10 mouse cellular contexts compared by ENCODE assay signal in the genomic region with DNA sequence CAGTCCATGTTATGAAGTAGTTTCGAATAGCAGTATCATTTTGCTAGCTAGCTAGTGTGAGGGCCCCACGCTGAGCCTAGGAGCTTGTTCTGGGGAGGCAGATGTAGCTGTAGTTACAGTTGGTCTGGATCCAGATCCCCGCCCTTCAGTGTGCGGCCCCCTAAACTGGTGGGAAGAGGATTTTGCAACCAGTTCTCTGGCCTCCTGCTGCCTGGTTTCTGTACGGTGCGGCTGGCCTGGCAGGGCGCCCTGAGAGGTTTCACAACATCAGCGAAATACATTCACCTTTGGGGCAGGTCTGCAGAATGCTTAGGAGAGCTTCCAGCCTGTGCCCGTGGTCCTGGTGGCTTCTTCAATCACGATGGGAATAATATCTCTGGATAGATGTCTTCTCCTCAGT. TPM values are rescaled to one million over a fixed set of nuclear protein-coding genes. Genes with fewer than 3 reads are reported as not detected.
DNase-seq lines count a peak whose midpoint lies in the region; ATAC-seq and TF ChIP-seq lines count a peak whose summit lies in the region.
"Had no signal": no experiment of that assay in that cellular context is flagged by ENCODE, and none has a peak within 500 bp of the region (broad histone marks: within the 10 kb centered on the region; RNA-seq: fewer than 3 reads in every experiment).

No protein-coding gene starts in this region.

- H3K4me1 ChIP-seq in heart, adult 2 months (ENCODE audit: control insufficient read depth, insufficient read depth, low read length): peaks cover 4% of the 10 kb centered on the region
- H3K4me1 ChIP-seq in heart, embryonic 10.5 days: peaks cover 28% of the 10 kb centered on the region
- peaks cover 19% of the 10 kb centered on the region for H3K4me1 ChIP-seq in kidney, embryonic 16.5 days (ENCODE audit: insufficient read depth, low read length)

- no peak for TF ChIP-seq EP300 in heart, adult 2 months (IDR thresholded peaks at IDR 0.05; ENCODE audit: insufficient read depth, low read depth, low read length)

- no peak overlapping the region for H3K27ac ChIP-seq in heart, adult 2 months
- H3K27ac ChIP-seq in heart, embryonic 10.5 days: no peak overlapping the region
- H3K27ac ChIP-seq in kidney, embryonic 16.5 days (ENCODE audit: low read length): peak overlapping the region; percentile 90; the same call in 1 of the 2 replicates

- WGBS in heart, adult 2 months: 71% methylated on average over 10 of the region's 10 CpGs
- 77% methylated on average over 10 of the region's 10 CpGs for WGBS in heart, embryonic 10.5 days
- WGBS in kidney, embryonic 16.5 days: 45% methylated on average over 10 of the region's 10 CpGs

- no peak overlapping the region for H3K9ac ChIP-seq in heart, adult 2 months (ENCODE audit: low read depth, low read length)
- peak overlapping the region; percentile 0 for H3K9ac ChIP-seq in kidney, embryonic 16.5 days (replicated peaks; ENCODE audit: low read length)

- peak overlapping the region; percentile 85 for H3K4me2 ChIP-seq in kidney, embryonic 16.5 days (replicated peaks; ENCODE audit: low read depth, low read length)

- no peaks in the 10 kb centered on the region; the same call in 1 of the 2 replicates for H3K79me2 ChIP-seq in heart, adult 2 months (replicated peaks; ENCODE audit: control insufficient read depth, insufficient read depth, low read length)

- no peaks in the 10 kb centered on the region for H3K36me3 ChIP-seq in heart, adult 2 months (ENCODE audit: control insufficient read depth, insufficient read depth, low read length)
- H3K36me3 ChIP-seq in heart, embryonic 10.5 days: no peaks in the 10 kb centered on the region; the same call in 1 of the 2 replicates
- 0 out of 2 replicates have a peak, but pooled peaks cover 4% of the 10 kb centered on the region for H3K36me3 ChIP-seq in kidney, embryonic 16.5 days (ENCODE audit: insufficient read depth, low read length)

- H3K4me3 ChIP-seq in heart, adult 2 months: no peak overlapping the region
- H3K4me3 ChIP-seq in heart, embryonic 10.5 days: no peak overlapping the region
- peak overlapping the region; percentile 75 for H3K4me3 ChIP-seq in kidney, embryonic 16.5 days (ENCODE audit: low read length)

- peak; percentile 38 to 45 for DNase-seq in heart, adult 2 months
- no peak for DNase-seq in heart, embryonic 10.5 days (ENCODE audit: low spot score)
- DNase-seq in adrenal gland, postnatal 25 days: peak; percentile 53
- peak; percentile 58 for DNase-seq in lung, postnatal 10 days
- DNase-seq in cerebellum, adult 8-10 months: no peak
- DNase-seq in gastrocnemius, postnatal 4 days (ENCODE audit: low spot score in 2 of 2): no peak
- no peak for DNase-seq in left cerebral cortex, postnatal 36 days (ENCODE audit: low spot score in 2 of 2)
- DNase-seq: spleen, adult 18-20 months had no signal

- no peak for TF ChIP-seq CTCF in heart, adult 2 months (IDR thresholded peaks at IDR 0.05)

- intact Hi-C loops in heart, adult 2 months (cut with DNase I): no loop called here
- intact Hi-C loops in left cerebral cortex, postnatal 36 days (cut with DNase I): no loop called here

- H3K9me3 ChIP-seq in heart, embryonic 10.5 days: no peaks in the 10 kb centered on the region
- H3K9me3 ChIP-seq in kidney, embryonic 16.5 days (ENCODE audit: low read length): no peaks in the 10 kb centered on the region

- no peaks in the 10 kb centered on the region for H3K27me3 ChIP-seq in heart, adult 2 months (ENCODE audit: control insufficient read depth, insufficient read depth, low read length)
- H3K27me3 ChIP-seq in heart, embryonic 10.5 days (ENCODE audit: insufficient read depth, poor library complexity, severe bottlenecking): peaks cover 29% of the 10 kb centered on the region
- H3K27me3 ChIP-seq in kidney, embryonic 16.5 days (ENCODE audit: insufficient read depth, low read length): no peaks in the 10 kb centered on the region

- TF ChIP-seq POLR2A in heart, adult 2 months (IDR thresholded peaks at IDR 0.05; ENCODE audit: insufficient read depth, low read depth, low read length): no peak

- no peak for ATAC-seq in kidney, embryonic 16.5 days (ENCODE audit: low FRiP score, low TSS enrichment)

RNA-seq across cellular contexts. Expression of a gene that starts 2.0 kb away (rescaled TPM):
- total RNA-seq in heart, adult 2 months (2021): 10 to 100 TPM; 79.7 to 96.7 TPM
- 120 and 149 TPM in 2 replicates for polyA plus RNA-seq in heart, adult 2 months (2012; rRNA removed)
- 28.0 and 28.3 TPM in 2 replicates for polyA plus RNA-seq in heart, embryonic 10.5 days (2016; fragmentation: Nextera tagmentation; extraction: Ambion mirVana)
- 124 and 138 TPM in 2 replicates for total RNA-seq in adrenal gland, postnatal 25 days (2021)
- 133 and 149 TPM in 2 replicates for polyA plus RNA-seq in kidney, embryonic 16.5 days (2015; fragmentation: Nextera tagmentation; extraction: Ambion mirVana)
- 10 to 100 TPM; 26.0 to 34.7 TPM for total RNA-seq in gastrocnemius, postnatal 4 days (2021)
- total RNA-seq in left cerebral cortex, postnatal 36 days (2021): 10 to 100 TPM; 17.2 to 19.5 TPM

RNA-seq across cellular contexts. Expression of a gene that starts 21.7 kb away (rescaled TPM):
- total RNA-seq in heart, adult 2 months (2021): not detected
- polyA plus RNA-seq in heart, adult 2 months (2012; rRNA removed): 0.06 TPM in 1 of 2 replicates, not detected in the other
- polyA plus RNA-seq in heart, embryonic 10.5 days (2016; fragmentation: Nextera tagmentation; extraction: Ambion mirVana): not detected in 2 replicates
- not detected in 2 replicates for total RNA-seq in adrenal gland, postnatal 25 days (2021)
- not detected in 2 replicates for polyA plus RNA-seq in kidney, embryonic 16.5 days (2015; fragmentation: Nextera tagmentation; extraction: Ambion mirVana)
- total RNA-seq in gastrocnemius, postnatal 4 days (2021): not detected
- total RNA-seq in left cerebral cortex, postnatal 36 days (2021): not detected
- total RNA-seq: layer of hippocampus, postnatal 25 days had no signal

RNA-seq across cellular contexts. Expression of a gene that starts 28.6 kb away (rescaled TPM):
- not detected for total RNA-seq in heart, adult 2 months (2021)
- not detected in 2 replicates for polyA plus RNA-seq in heart, adult 2 months (2012; rRNA removed)
- not detected in 2 replicates for polyA plus RNA-seq in heart, embryonic 10.5 days (2016; fragmentation: Nextera tagmentation; extraction: Ambion mirVana)
- not detected in 2 replicates for total RNA-seq in adrenal gland, postnatal 25 days (2021)
- polyA plus RNA-seq in kidney, embryonic 16.5 days (2015; fragmentation: Nextera tagmentation; extraction: Ambion mirVana): not detected in 2 replicates
- not detected for total RNA-seq in gastrocnemius, postnatal 4 days (2021)
- not detected for total RNA-seq in left cerebral cortex, postnatal 36 days (2021)
- total RNA-seq: layer of hippocampus, postnatal 25 days had no signal

Comparison
In these comparisons a context has a peak if more than half of its experiments do, and no peak if none do; other contexts are left out.
1. DNase-seq: peak in heart, adult 2 months (2 of 2), adrenal gland, postnatal 25 days (single experiment) and lung, postnatal 10 days (single experiment); none in heart, embryonic 10.5 days (single experiment), cerebellum, adult 8-10 months (single experiment), gastrocnemius, postnatal 4 days (0 of 2) and left cerebral cortex, postnatal 36 days (0 of 2).